Mouse (Mus musculus) lung, postnatal 36 days (tissue): ENCODE measurements around the gene Kcne3.
A peak's percentile ranks its signal among the peaks of the same experiment; 100 is the strongest.

Experiments used
- DNase-seq: peaks from one replicate; pipeline ENCODE4 v3.0.0; 2022; ENCODE audit warnings: mixed read lengths

Kcne3 gene

GRCm38 (mm10) chr7:100182388-100182787 lies 6.1 kb downstream of the Kcne3 start:
- peak; percentile 58 for DNase-seq

- DNase-seq = peak; percentile 70
These were observed 11.3 kb downstream of the Kcne3 start for GRCm38 (mm10) chr7:100187601-100188000.

GRCm38 (mm10) chr7:100190167-100190566 lies 13.9 kb downstream of the Kcne3 start:
- DNase-seq = no peak

- peak; percentile 88 for DNase-seq
These were observed 14.5 kb downstream of the Kcne3 start for GRCm38 (mm10) chr7:100190778-100191177.

GRCm38 (mm10) chr7:100201191-100201590 lies 24.9 kb downstream of the Kcne3 start:
- DNase-seq = no peak

- no peak for DNase-seq
These were observed 27.3 kb downstream of the Kcne3 start for GRCm38 (mm10) chr7:100203616-100204015.

- no peak for DNase-seq
These were observed 28.6 kb downstream of the Kcne3 start for GRCm38 (mm10) chr7:100204871-100205270.

GRCm38 (mm10) chr7:100206144-100206543 lies 29.8 kb downstream of the Kcne3 start:
- DNase-seq = no peak

- DNase-seq = peak; percentile 65
These were observed 31.6 kb downstream of the Kcne3 start for GRCm38 (mm10) chr7:100207886-100208285.

GRCm38 (mm10) chr7:100214310-100214709 lies 38.0 kb downstream of the Kcne3 start:
- no peak for DNase-seq

- DNase-seq = no peak
These were observed 38.9 kb downstream of the Kcne3 start for GRCm38 (mm10) chr7:100215116-100215732.

GRCm38 (mm10) chr7:100215976-100216375 lies 39.7 kb downstream of the Kcne3 start:
- DNase-seq = peak; percentile 19

GRCm38 (mm10) chr7:100216601-100217565 lies 40.6 kb downstream of the Kcne3 start:
- no peak for DNase-seq

GRCm38 (mm10) chr7:100227158-100227875 lies 51.0 kb downstream of the Kcne3 start, which contains the start of gene Pgm2l1:
Gene Pgm2l1 (plus strand): TSS chr7:100227394.
- DNase-seq = peak; percentile 99

GRCm38 (mm10) chr7:100227896-100228525 lies 51.7 kb downstream of the Kcne3 start:
- DNase-seq = no peak

GRCm38 (mm10) chr7:100228957-100229356 lies 52.7 kb downstream of the Kcne3 start:
- no peak for DNase-seq

GRCm38 (mm10) chr7:100230646-100231045 lies 54.3 kb downstream of the Kcne3 start:
- no peak for DNase-seq

- no peak for DNase-seq
These were observed 55.4 kb downstream of the Kcne3 start for GRCm38 (mm10) chr7:100231661-100232060.

- DNase-seq = no peak
These were observed 57.4 kb downstream of the Kcne3 start for GRCm38 (mm10) chr7:100233681-100234080.
